Mouse (Mus musculus) thymus, adult 2 months (tissue): ENCODE data around the gene Gm10436. TPM values are rescaled to one million over a fixed set of nuclear protein-coding genes. Genes with fewer than 3 reads are reported as not detected.
"Not testable (repeated sequence)": the region's sequence is repeated elsewhere in the genome, so short reads cannot be mapped to it uniquely, and the experiment has no call there.

ENCODE experiments used
- DNase-seq: peaks from one replicate; pipeline ENCODE4 v3.0.0; 2021
- H3K27ac ChIP-seq: fragments of 200-500 bp; 2 replicates; pipeline ENCODE4 v1.5.1; 2012; ENCODE audit warnings: low read length, control low read depth; ENCODE audit not compliant: control insufficient read depth, insufficient read depth
- H3K27me3 ChIP-seq: fragments of 200-500 bp; 2 replicates; pipeline ENCODE4 v1.6.1; 2012; ENCODE audit warnings: mild to moderate bottlenecking, low read length, moderate library complexity, mixed read lengths; ENCODE audit not compliant: control insufficient read depth, insufficient read depth
- H3K36me3 ChIP-seq: fragments of 200-500 bp; 2 replicates; pipeline ENCODE4 v1.6.1; 2012; ENCODE audit warnings: mild to moderate bottlenecking, low read length, moderate library complexity; ENCODE audit not compliant: control insufficient read depth, insufficient read depth
- H3K4me1 ChIP-seq: fragments of 200-500 bp; replicated peaks from 2 replicates; pipeline ENCODE4 v1.6.1; 2012; ENCODE audit warnings: low read length; ENCODE audit not compliant: control insufficient read depth, insufficient read depth
- H3K4me3 ChIP-seq: fragments of 200-500 bp; 2 replicates; pipeline ENCODE4 v1.5.1; 2012; ENCODE audit warnings: mild to moderate bottlenecking, low read length, control low read depth, moderate library complexity; ENCODE audit not compliant: control insufficient read depth, insufficient read depth
- CTCF ChIP-seq: fragments of 200-500 bp; IDR thresholded peaks from 2 replicates; pipeline ENCODE4 v1.5.1; 2012; ENCODE audit warnings: mild to moderate bottlenecking, control low read depth, low read length, moderate library complexity, borderline replicate concordance; ENCODE audit not compliant: control insufficient read depth, poor library complexity, insufficient read depth; ENCODE audit errors: extremely low read depth
- POLR2A ChIP-seq: fragments of 200-500 bp; IDR thresholded peaks from 2 replicates; pipeline ENCODE4 v1.6.1; 2012; ENCODE audit warnings: mild to moderate bottlenecking, low read length, control low read depth, moderate library complexity; ENCODE audit not compliant: control insufficient read depth, poor library complexity, insufficient read depth; ENCODE audit errors: extremely low read depth
- WGBS: fragments of 180-500 bp; shearing (Covaris S2); methylation state at CpG from one replicate; pipeline ENCODE4 v1.1.7; 2018; 5-methylcytosine and 5-hydroxymethylcytosine counted together
- polyA plus RNA-seq: library from polyadenylated mRNA; depleted of rRNA; stranded (reverse); fragments of >200 nt; gene quantifications from 2 replicates; pipeline ENCODE4 v1.2.3, GENCODE M21; 2012; rRNA removed

Gene Gm10436
- not detected in 2 replicates for polyA plus RNA-seq

DNA sequence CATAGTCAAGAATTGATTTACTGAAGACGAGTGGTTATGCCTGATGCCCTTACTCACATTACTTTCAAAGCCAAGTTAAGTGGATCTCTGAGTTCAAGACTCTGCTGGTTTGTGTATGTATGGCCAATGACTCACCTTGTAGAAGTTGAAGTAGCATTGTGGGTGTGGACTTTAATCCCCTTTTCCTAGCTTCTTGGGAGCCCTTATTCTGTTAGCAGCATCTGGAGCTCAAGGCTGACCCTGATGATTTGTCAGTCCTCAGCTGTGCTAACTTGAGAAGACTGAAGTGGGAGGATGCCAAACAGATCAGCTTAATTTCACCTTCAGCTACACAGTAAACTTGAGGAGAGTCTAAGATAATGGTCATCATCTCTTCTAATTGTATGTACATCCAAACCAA lies at the start of gene Gm10436:
Gene Gm10436 (minus strand): TSS at position 101 of the 400 bp plus-strand sequence.
- not testable (repeated sequence) for H3K36me3 ChIP-seq, H3K4me3 ChIP-seq, H3K27me3 ChIP-seq, DNase-seq, H3K4me1 ChIP-seq, H3K27ac ChIP-seq
- 82% methylated on average over 1 of the region's 1 CpGs for WGBS

DNA sequence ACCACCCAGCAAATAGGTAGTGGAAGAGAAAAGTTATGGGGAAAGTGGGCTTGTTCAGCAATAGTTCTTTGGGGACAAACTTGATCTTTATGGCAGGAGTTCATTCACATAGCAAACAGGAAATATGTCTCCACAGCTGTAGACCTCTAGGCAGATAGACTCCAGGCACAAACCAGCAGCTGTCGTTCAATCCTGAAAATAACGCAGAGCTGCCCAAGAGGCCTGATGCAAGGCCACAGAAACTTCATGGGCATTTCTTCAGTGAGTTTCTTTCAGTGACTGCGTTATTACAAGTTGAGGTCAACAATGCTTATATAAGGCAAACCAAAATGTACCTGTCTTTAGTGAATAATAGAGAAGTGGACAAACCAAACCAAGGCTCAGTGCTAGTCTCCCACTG lies 37.5 kb upstream of the Gm10436 start:
- 97% methylated on average over 3 of the region's 3 CpGs for WGBS
- H3K4me1 ChIP-seq, result no peaks in the 10 kb centered on the region
- no peak for TF ChIP-seq POLR2A
- no peak for TF ChIP-seq CTCF

DNA sequence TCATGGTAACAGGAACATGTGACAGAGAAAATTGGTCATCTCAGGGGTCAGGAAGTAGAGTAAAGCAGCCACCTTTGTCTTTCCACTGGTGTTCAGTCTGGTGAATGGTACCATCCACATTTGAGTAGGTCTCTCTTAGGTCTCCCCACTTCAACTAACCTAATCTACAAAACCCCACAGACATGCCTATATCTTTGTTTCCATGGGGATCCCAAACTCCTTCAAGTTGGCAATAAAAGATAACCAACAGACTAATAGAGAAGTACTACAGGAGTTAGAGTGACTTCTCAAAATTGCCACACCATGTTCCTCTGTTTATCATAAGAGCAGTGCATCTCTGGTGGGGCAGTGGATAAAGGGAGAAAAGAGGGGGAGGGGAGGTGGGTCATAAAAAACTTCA lies 36.2 kb upstream of the Gm10436 start:
- not testable (repeated sequence) for H3K27me3 ChIP-seq, H3K36me3 ChIP-seq, H3K4me1 ChIP-seq, DNase-seq, H3K27ac ChIP-seq, H3K4me3 ChIP-seq

More for the DNA sequence above, 37.5 kb upstream of the Gm10436 start:
- Histone ChIP-seq H3K27me3 (no peaks in the 10 kb centered on the region), H3K27ac (no peak overlapping the region), H3K4me3 (no peak overlapping the region), H3K36me3 (no peaks in the 10 kb centered on the region)
- DNase-seq, result no peak

DNA sequence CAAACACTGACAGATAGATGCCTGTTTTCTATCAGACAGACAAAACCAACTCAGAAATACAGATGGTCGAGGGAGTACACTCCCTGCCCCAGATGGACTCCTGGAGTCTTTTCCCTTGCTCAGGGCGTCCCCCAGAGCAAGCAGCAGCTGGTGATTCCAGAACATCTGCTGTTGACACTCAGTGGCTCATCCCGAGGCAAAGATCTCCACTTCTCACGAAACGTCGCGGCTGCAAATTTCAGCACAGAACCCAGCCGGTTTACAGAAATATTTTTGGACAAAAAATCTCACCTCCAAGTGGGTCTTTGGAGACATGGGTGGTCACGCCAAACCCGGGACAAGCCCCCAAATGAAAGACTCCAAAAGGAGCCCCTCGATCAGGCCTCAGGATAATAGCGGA lies 32.7 kb upstream of the Gm10436 start:
- WGBS, result 88% methylated on average over 12 of the region's 12 CpGs
- TF ChIP-seq CTCF, result no peak
- no peak for TF ChIP-seq POLR2A
- Histone ChIP-seq H3K4me1 (no peaks in the 10 kb centered on the region), H3K36me3 (no peaks in the 10 kb centered on the region), H3K27me3 (no peaks in the 10 kb centered on the region), H3K4me3 (no peak overlapping the region), H3K27ac (no peak overlapping the region)
- DNase-seq, result no peak

DNA sequence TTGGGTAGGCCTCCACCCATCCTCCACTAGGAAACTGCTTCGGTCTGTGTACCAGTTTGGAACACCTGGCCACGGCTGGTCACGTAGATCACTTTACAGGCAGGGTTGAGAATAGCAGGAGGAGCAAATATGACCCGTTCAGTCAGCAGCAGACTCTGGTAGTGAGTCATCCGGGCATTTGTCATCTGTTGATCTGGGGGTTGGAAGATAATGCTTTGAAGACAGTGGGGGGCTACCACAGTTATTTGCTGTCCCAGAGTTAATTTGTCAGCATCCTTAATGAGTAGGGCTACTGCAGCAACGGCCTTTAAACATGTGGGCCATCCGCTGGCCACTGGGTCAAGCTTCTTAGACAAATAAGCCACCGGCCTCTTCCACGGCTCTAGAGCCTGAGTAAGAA lies 29.6 kb upstream of the Gm10436 start:
- not testable (repeated sequence) for H3K27me3 ChIP-seq, H3K36me3 ChIP-seq, DNase-seq

DNA sequence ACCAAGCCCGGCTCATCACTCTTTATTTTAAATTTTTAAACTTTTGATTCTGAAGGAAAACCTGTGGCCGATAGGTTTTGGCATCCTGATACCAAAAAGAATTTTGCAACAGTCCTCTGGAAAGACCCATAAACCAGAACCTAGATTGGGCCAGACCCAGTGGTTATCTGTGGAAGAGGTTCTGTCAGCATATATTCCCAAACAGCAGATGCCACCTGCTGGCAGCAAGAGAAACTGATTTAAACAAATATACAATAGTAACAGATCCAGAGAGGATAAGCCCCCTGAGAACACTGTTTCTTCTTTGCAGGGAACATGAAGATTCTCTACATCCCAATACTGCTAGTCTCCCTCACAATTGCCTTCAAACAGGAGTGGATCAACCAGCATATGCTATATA lies 20.9 kb upstream of the Gm10436 start:
- TF ChIP-seq POLR2A (no peak), CTCF (no peak)
- no peaks in the 10 kb centered on the region for H3K27me3 ChIP-seq
- H3K4me1 ChIP-seq, result no peaks in the 10 kb centered on the region
- H3K4me3 ChIP-seq, result no peak overlapping the region
- no peak overlapping the region for H3K27ac ChIP-seq
- 96% methylated on average over 2 of the region's 2 CpGs for WGBS
- DNase-seq, result no peak
- H3K36me3 ChIP-seq, result no peaks in the 10 kb centered on the region

More for the DNA sequence above, 29.6 kb upstream of the Gm10436 start:
- not testable (repeated sequence) for H3K4me1 ChIP-seq, H3K4me3 ChIP-seq, H3K27ac ChIP-seq
- WGBS, result 92% methylated on average over 9 of the region's 9 CpGs

Other genes starting within 250 kb of the Gm10436 start
- gene Gm2042, start 228.0 kb downstream of the Gm10436 start, polyA plus RNA-seq, result not detected in 2 replicates
- not detected in 2 replicates for gene Gm2075, start 170.3 kb downstream of the Gm10436 start, polyA plus RNA-seq
- gene Gm6803, start 163.3 kb downstream of the Gm10436 start, polyA plus RNA-seq, result not detected in 2 replicates
- gene Gm2056, start 155.1 kb downstream of the Gm10436 start, polyA plus RNA-seq, result not detected in 2 replicates
- not detected in 2 replicates for gene Gm16368, start 98.4 kb downstream of the Gm10436 start, polyA plus RNA-seq
- gene Gm8332, start 68.0 kb upstream of the Gm10436 start, polyA plus RNA-seq, result not detected in 2 replicates
- 0.07 TPM in 1 of 2 replicates, not detected in the other for gene Gm5662, start 92.4 kb upstream of the Gm10436 start, polyA plus RNA-seq
- not detected in 2 replicates for gene Gm5039, start 141.9 kb upstream of the Gm10436 start, polyA plus RNA-seq
- gene Adck1, start 178.4 kb upstream of the Gm10436 start, polyA plus RNA-seq, result 24.9 and 29.0 TPM in 2 replicates